Mouse (Mus musculus) urinary bladder, adult 2 months (tissue): ENCODE measurements around the gene Lsm7. TPM values are rescaled to one million over a fixed set of nuclear protein-coding genes. Genes with fewer than 3 reads are reported as not detected.

Experiments
- DNase-seq: peaks from one replicate; pipeline ENCODE4 v3.0.0; 2022; ENCODE audit warnings: low spot score
- polyA plus RNA-seq: library from polyadenylated mRNA; depleted of rRNA; stranded (reverse); fragments of >200 nt; gene quantifications from 2 replicates; pipeline ENCODE4 v1.2.3, GENCODE M21; 2012; rRNA removed

Lsm7 gene
- polyA plus RNA-seq, 1 experiment, result 147 TPM

DNA sequence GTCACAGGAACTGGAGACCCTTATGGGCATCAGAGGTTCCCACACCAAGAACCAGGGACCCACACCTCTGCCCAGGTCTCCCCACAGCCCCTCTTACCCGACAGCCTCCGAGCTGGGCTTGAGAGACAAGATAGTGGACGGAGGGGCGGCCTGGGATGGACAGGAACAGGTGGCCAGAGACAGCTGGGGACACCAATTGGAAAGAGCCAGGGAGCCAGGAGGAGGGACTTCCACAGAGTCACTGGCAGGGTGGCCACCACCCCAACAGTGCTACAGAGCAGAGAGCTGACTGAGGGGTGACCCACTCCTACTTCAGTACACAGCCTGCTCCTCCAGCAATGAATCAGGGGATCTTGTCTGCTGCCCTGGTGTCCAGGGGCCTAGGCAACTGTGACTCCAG, 41.6 kb downstream of the Lsm7 start, which contains the start of gene Jsrp1:
TSS of gene Jsrp1 (minus strand) at position 133 of the 400 bp plus-strand sequence.
- no peak for DNase-seq

- DNase-seq, result no peak
Measured at GRCm38 (mm10) chr10:80812391-80813041, 42.5 kb downstream of the Lsm7 start.

DNA sequence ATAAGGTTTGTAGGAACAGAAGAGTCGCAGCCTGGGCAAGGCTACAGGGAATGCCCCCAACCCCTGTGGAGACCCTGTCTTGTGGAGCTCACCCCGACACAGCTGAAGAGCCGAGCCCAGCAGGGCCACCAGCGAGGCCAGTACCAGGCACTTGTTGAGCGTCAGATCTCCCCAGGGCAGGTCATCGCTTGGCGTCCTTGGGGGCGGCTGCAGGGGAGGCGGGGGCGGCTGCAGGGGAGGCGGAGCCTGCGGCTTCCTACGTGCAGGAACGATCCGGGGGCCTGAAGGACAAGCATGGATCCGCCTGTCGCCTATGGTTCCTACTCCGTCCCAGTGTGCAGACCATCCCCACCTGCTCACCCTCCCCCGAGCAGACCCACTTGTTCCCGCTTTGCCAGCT, 44.9 kb downstream of the Lsm7 start:
- no peak for DNase-seq

- DNase-seq, result no peak
Measured at GRCm38 (mm10) chr10:80808985-80809632, 45.9 kb downstream of the Lsm7 start.

- DNase-seq, result no peak
Measured at GRCm38 (mm10) chr10:80808099-80808984, 46.7 kb downstream of the Lsm7 start.

DNA sequence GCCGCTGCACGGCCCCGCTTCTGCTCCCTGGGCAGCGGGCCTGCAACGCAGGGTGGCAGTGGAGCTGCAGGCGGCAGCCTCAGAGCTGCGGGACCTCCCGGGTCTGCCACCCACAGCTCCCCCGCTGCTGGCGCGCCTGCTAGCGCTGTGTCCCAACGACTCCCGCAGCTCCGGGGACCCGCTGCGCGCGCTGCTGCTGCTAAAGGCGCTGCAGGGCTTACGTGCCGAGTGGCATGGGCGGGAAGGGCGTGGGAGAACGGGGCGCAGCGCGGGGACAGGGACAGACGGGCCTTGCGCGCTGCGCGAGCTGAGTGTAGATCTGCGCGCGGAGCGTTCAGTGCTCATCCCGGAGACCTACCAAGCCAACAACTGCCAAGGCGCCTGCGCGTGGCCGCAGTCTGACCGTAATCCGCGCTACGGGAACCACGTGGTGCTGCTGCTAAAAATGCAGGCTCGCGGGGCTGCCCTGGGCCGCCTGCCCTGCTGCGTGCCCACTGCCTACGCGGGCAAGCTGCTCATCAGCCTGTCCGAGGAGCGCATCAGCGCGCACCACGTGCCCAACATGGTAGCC, 47.9 kb downstream of the Lsm7 start:
- DNase-seq, result no peak

DNA sequence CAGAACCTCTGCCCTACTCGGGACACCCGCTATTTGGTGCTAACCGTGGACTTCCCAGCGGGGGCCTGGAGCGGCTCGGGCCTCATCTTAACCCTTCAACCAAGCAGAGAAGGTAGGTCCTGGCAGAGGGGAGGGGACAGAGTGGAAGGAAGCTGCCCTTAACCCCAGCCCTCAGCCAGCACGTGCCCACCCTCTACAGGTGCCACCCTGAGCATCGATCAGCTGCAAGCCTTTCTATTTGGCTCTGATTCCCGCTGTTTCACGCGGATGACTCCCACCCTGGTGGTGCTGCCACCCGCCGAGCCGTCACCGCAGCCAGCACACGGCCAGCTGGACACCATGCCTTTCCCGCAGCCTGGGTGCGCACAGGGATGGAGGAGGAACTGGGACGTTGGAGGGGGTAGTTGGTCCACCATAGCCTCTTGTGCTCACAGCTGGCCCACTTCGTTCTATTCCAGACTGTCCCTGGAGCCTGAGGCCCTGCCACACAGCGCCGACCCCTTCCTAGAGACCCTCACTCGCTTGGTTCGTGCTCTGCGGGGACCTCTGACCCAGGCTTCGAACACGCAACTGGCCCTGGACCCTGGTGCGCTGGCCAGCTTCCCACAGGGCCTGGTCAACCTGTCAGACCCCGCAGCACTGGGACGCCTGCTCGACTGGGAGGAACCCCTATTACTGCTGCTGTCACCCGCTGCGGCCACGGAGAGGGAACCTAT, 48.5 kb downstream of the Lsm7 start:
- DNase-seq, result no peak

DNA sequence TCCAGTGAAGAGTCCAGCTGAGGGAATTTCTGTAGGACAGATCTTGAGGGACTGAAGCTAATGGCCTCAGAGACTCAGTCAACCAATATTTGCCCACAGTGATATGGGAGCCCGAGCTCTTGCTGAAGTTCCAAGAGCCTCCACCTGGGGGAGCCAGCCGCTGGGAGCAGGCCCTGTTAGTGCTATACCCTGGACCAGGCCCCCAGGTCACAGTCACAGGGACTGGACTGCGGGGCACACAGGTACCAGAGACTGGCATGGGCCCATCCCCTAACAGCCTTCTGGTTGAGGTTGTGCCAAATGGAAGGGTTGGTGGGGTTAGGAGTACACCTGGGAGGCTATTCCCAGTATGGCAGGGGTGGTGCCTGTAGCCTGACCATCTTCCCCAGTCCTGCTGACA, 49.1 kb downstream of the Lsm7 start:
- no peak for DNase-seq

GRCm38 (mm10) chr10:80805322-80805721, 49.7 kb downstream of the Lsm7 start:
- no peak for DNase-seq

- DNase-seq, result no peak
Measured at GRCm38 (mm10) chr10:80804916-80805315, 50.1 kb downstream of the Lsm7 start, which contains the start of gene Amh. TSS of gene Amh (plus strand) at chr10:80805243.

GRCm38 (mm10) chr10:80804340-80804739, 50.7 kb downstream of the Lsm7 start:
- no peak for DNase-seq

DNA sequence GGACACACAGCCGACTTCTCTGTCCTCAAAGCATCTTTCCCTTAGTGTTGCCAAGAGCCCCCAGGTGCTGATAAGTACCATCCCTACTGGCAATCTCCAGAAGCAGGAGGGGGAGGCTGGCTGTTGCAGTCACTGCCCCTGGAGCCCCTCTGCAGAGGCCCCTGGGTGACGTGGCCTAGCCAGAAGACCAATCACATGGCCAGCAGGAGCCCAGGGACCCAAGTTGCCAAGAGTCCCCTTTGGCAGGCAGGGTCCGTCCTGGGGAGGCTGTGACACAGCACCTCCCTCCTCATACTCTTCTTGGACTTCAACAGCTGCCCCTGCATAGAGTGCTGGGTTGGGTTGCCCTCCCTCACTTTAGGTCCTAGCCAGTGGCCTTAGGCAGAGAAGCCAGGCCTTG, 52.0 kb downstream of the Lsm7 start:
- no peak for DNase-seq

Other genes starting within 250 kb of the Lsm7 start
- 1.3 and 1.6 TPM in 2 replicates for gene Gm49322, start 249.2 kb downstream of the Lsm7 start, polyA plus RNA-seq
- gene Csnk1g2, start 232.4 kb downstream of the Lsm7 start, polyA plus RNA-seq, result 153 and 158 TPM in 2 replicates
- gene Btbd2, start 198.1 kb downstream of the Lsm7 start, polyA plus RNA-seq, result 36.5 and 48.5 TPM in 2 replicates
- 129 and 137 TPM in 2 replicates for gene Mknk2, start 177.1 kb downstream of the Lsm7 start, polyA plus RNA-seq
- 24.5 and 29.1 TPM in 2 replicates for gene Mob3a, start 153.2 kb downstream of the Lsm7 start, polyA plus RNA-seq
- gene Izumo4, start 153.0 kb downstream of the Lsm7 start, polyA plus RNA-seq, result 68.7 and 88.2 TPM in 2 replicates
- 96.3 and 108 TPM in 2 replicates for gene Ap3d1, start 112.9 kb downstream of the Lsm7 start, polyA plus RNA-seq
- gene Dot1l, start 100.0 kb downstream of the Lsm7 start, polyA plus RNA-seq, result 6.7 and 17.2 TPM in 2 replicates
- gene Sf3a2, start 57.0 kb downstream of the Lsm7 start, polyA plus RNA-seq, result 47.0 and 47.7 TPM in 2 replicates
- gene Plekhj1, start 56.6 kb downstream of the Lsm7 start, polyA plus RNA-seq, result 60.6 and 79.2 TPM in 2 replicates
- gene Amh, start 50.0 kb downstream of the Lsm7 start, polyA plus RNA-seq, result 0.40 and 0.62 TPM in 2 replicates
- gene Jsrp1, start 41.7 kb downstream of the Lsm7 start, polyA plus RNA-seq, result 1.0 and 1.3 TPM in 2 replicates
- gene Oaz1, start 28.6 kb downstream of the Lsm7 start, polyA plus RNA-seq, result 566 and 709 TPM in 2 replicates
- not detected in 2 replicates for gene Lingo3, start 11.2 kb downstream of the Lsm7 start, polyA plus RNA-seq
- gene Sppl2b, start 66 bp upstream of the Lsm7 start, polyA plus RNA-seq, result 33.0 and 37.4 TPM in 2 replicates
- 0.44 and 0.49 TPM in 2 replicates for gene Tmprss9, start 16.6 kb upstream of the Lsm7 start, polyA plus RNA-seq
- 111 and 113 TPM in 2 replicates for gene Timm13, start 45.8 kb upstream of the Lsm7 start, polyA plus RNA-seq
- 10.5 and 14.1 TPM in 2 replicates for gene Lmnb2, start 63.0 kb upstream of the Lsm7 start, polyA plus RNA-seq
- 17.9 and 29.9 TPM in 2 replicates for gene Gadd45b, start 74.9 kb upstream of the Lsm7 start, polyA plus RNA-seq
- gene Gng7, start 159.7 kb upstream of the Lsm7 start, polyA plus RNA-seq, result 4.2 and 5.4 TPM in 2 replicates
- gene Diras1, start 170.5 kb upstream of the Lsm7 start, polyA plus RNA-seq, result 0.12 and 0.17 TPM in 2 replicates
- gene Slc39a3, start 182.2 kb upstream of the Lsm7 start, polyA plus RNA-seq, result 25.3 and 29.3 TPM in 2 replicates
- gene Sgta, start 205.0 kb upstream of the Lsm7 start, polyA plus RNA-seq, result 90.0 and 93.9 TPM in 2 replicates
- gene Thop1, start 214.8 kb upstream of the Lsm7 start, polyA plus RNA-seq, result 21.7 and 22.7 TPM in 2 replicates
- gene Creb3l3, start 243.7 kb upstream of the Lsm7 start, polyA plus RNA-seq, result 1.1 and 1.2 TPM in 2 replicates